Mouse (Mus musculus): Measurements from ENCODE around the gene Izumo2.

DNA sequence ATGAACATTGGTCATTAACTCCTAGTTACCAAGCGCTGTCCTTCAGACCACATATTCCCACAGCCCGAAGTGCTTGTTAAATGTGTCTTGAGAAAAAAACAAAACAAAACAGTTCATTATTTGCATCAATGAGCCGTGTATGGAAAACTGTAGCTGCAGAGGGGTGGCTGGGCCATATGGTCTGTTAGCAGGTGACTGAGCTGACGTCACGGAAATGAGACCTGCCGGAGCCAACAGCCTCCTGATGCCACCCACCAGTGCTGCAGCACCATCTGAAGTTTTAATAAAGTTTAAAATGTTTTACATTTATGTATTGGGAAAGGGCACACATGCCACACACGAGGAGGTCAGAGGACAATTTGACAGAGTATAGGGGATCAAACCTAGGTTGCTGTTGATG is 19.2 kb upstream of the Izumo2 start:
- TF ChIP-seq CTCF (IDR thresholded peaks at IDR 0.05; ENCODE audit: extremely low read depth, insufficient read depth, insufficient read length, insufficient replicate concordance) = no peak
- TF ChIP-seq POLR2A (IDR thresholded peaks at IDR 0.05; ENCODE audit: low read depth, low read length) = no peak

Data from spleen, adult 2 months (tissue).